Mouse (Mus musculus) limb, embryonic 15.5 days (tissue): Measurements from ENCODE around the gene Ahdc1. TPM values are rescaled to one million over a fixed set of nuclear protein-coding genes. Genes with fewer than 3 reads are reported as not detected.

Experiments
- ATAC-seq: fragments of 200-750 bp; cut with Nextera tagmentation; 2 replicates; pipeline ENCODE4 v1.8.0; 2017; ENCODE audit warnings: low read depth, moderate TSS enrichment; ENCODE audit not compliant: insufficient number of reproducible peaks, low FRiP score, low TSS enrichment
- H3K27ac ChIP-seq: fragments of 300-500 bp; sonication (generic); 2 replicates; pipeline ENCODE4 v1.5.1; 2015; ENCODE audit warnings: moderate library complexity, mild to moderate bottlenecking, inconsistent platforms
- H3K27me3 ChIP-seq: fragments of 300-500 bp; sonication (generic); 2 replicates; pipeline ENCODE4 v1.6.1; 2015; ENCODE audit warnings: inconsistent platforms
- H3K36me3 ChIP-seq: fragments of 300-500 bp; sonication (generic); 2 replicates; pipeline ENCODE4 v1.6.1; 2015; ENCODE audit warnings: inconsistent platforms
- H3K4me1 ChIP-seq: fragments of 300-500 bp; sonication (generic); 2 replicates; pipeline ENCODE4 v1.6.1; 2015; ENCODE audit warnings: inconsistent platforms
- H3K4me2 ChIP-seq: fragments of 300-500 bp; sonication (generic); 2 replicates; pipeline ENCODE4 v1.6.1; 2015; ENCODE audit warnings: mild to moderate bottlenecking, inconsistent platforms
- H3K4me3 ChIP-seq: fragments of 300-500 bp; sonication (generic); 2 replicates; pipeline ENCODE4 v1.5.1; 2015; ENCODE audit warnings: mild to moderate bottlenecking, inconsistent platforms
- H3K9ac ChIP-seq: fragments of 300-500 bp; sonication (generic); 2 replicates; pipeline ENCODE4 v1.6.1; 2015; ENCODE audit warnings: inconsistent platforms
- H3K9me3 ChIP-seq: fragments of 300-500 bp; sonication (generic); 2 replicates; pipeline ENCODE4 v1.6.1; 2016; ENCODE audit warnings: inconsistent platforms
- WGBS: fragments of 180-500 bp; shearing (Covaris S2); methylation state at CpG from one replicate; pipeline ENCODE4 v1.1.7; 2015; 5-methylcytosine and 5-hydroxymethylcytosine counted together
- polyA plus RNA-seq: library from polyadenylated mRNA; unstranded; fragments of >200 nt; fragmentation: Nextera tagmentation; extraction: Ambion mirVana; gene quantifications from 2 replicates; pipeline ENCODE4 v1.2.1, GENCODE M21; 2015

Gene Ahdc1
- polyA plus RNA-seq, 1 experiment from 2014 or later: 13.2 TPM

DNA sequence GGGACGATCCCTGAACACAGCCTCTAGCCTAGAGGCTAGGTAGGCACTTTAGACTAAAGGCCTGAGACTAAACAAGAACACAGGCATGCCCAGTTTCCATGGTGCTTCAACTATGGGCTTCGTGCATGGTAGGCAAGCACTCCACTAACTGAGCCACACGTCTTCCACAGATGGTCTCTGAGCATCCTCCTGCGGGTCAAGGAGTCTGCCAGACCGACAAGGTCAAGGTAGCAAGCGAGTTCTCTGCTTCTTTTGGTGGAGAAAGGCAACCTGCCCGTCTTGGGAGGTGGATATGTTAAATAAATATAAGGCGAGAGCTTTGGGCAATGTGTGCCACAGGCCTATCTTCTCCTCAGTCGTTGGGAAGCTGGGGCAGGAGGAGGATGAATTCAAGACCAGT lies 90.7 kb downstream of the Ahdc1 start:
- Histone ChIP-seq H3K27me3 (no peaks in the 10 kb centered on the region), H3K4me1 (peaks cover 23% of the 10 kb centered on the region), H3K9ac (no peak overlapping the region), H3K27ac (no peak overlapping the region), H3K4me2 (no peak overlapping the region), H3K9me3 (no peaks in the 10 kb centered on the region), H3K4me3 (no peak overlapping the region), H3K36me3 (no peaks in the 10 kb centered on the region)
- 80% methylated on average over 9 of the region's 9 CpGs for WGBS
- ATAC-seq: no peak

DNA sequence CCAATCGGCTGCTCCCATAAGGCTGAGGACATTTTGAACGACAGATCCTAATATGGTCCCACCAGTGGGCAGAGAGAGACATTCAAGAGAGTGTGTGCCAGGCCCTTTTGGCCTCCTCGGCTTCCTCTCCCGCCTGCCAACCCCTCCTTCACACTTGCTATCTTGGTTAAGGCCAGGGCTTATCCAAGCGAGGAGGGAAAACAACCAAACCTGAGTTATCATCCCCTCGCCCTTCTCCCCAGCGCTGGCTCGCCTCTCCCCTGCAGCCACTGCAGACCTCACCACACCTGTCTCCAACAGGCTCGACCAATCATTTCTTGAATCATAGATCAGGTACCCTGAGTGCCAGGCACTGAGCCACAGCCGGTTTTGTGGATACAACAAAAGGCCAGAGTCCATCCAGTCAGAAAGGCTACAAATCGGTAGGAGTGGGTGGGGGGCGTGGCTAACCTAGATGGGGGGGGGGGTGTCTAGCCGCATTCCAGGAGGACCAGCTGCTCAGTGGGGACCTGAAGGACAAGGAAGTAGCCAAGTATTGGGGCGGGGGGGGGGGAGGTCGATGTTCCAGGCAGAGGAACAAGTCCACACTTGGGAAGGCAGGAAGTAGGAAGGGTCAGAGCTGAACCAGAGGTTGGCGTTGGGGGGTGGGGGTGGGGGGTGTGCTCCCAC lies 92.6 kb downstream of the Ahdc1 start:
- no peak overlapping the region for H3K4me3 ChIP-seq
- H3K27ac ChIP-seq: peak overlapping the region; percentile 71
- no peak for ATAC-seq
- no peak overlapping the region for H3K4me2 ChIP-seq
- H3K9me3 ChIP-seq: no peaks in the 10 kb centered on the region
- H3K9ac ChIP-seq: no peak overlapping the region
- peaks cover 39% of the 10 kb centered on the region for H3K4me1 ChIP-seq
- H3K36me3 ChIP-seq: no peaks in the 10 kb centered on the region
- 22% methylated on average over 16 of the region's 16 CpGs for WGBS
- H3K27me3 ChIP-seq: no peaks in the 10 kb centered on the region

DNA sequence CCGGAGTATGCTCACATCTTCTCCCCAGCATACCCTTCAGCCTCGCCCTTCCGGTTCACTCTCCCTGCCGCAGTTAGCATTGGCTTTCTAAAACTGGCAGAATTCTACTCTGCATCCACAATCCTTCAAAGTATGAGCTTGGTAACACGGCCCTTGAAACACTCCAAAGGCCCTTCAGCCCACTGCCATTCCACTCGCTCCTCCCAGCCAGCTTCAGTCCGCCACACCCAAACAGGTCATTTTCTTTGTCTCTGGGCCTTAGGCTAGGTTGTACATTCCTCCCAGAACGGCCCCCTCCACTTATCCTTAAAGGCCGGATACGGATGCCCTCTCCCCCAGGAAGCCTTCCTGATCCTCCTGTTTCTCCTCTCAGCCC lies 93.1 kb downstream of the Ahdc1 start:
- no peak overlapping the region for H3K4me2 ChIP-seq
- H3K9me3 ChIP-seq: no peaks in the 10 kb centered on the region
- 29% methylated on average over 10 of the region's 10 CpGs for WGBS
- peak overlapping the region; percentile 71 for H3K27ac ChIP-seq
- H3K4me3 ChIP-seq: no peak overlapping the region
- H3K27me3 ChIP-seq: no peaks in the 10 kb centered on the region
- H3K4me1 ChIP-seq: peaks cover 44% of the 10 kb centered on the region
- H3K36me3 ChIP-seq: no peaks in the 10 kb centered on the region
- H3K9ac ChIP-seq: no peak overlapping the region
- no peak for ATAC-seq

DNA sequence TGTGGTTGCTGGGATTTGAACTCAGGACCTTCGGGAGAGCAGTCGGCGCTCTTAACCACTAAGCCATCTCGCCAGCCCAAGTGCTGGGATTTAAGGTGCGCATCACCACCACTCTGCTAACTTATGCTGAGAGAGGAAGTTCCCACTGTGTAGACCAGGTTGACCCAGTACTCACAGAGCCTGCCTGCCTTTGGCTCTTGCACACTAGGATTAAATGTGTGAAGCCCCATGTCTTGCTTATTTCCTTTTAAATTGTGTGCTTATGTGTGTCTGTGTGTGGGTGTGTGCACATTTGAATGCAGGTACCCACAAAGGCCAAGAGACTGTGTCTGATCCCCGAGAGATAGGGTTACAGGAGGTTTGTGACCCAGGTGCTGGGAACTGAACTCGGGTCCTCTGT lies 95.6 kb downstream of the Ahdc1 start:
- H3K27ac ChIP-seq: no peak overlapping the region
- 94% methylated on average over 7 of the region's 7 CpGs for WGBS
- H3K4me1 ChIP-seq: peaks cover 49% of the 10 kb centered on the region
- ATAC-seq: no peak
- no peaks in the 10 kb centered on the region for H3K27me3 ChIP-seq
- no peak overlapping the region for H3K9ac ChIP-seq
- H3K9me3 ChIP-seq: no peaks in the 10 kb centered on the region
- no peak overlapping the region for H3K4me3 ChIP-seq
- H3K4me2 ChIP-seq: no peak overlapping the region
- no peaks in the 10 kb centered on the region for H3K36me3 ChIP-seq

DNA sequence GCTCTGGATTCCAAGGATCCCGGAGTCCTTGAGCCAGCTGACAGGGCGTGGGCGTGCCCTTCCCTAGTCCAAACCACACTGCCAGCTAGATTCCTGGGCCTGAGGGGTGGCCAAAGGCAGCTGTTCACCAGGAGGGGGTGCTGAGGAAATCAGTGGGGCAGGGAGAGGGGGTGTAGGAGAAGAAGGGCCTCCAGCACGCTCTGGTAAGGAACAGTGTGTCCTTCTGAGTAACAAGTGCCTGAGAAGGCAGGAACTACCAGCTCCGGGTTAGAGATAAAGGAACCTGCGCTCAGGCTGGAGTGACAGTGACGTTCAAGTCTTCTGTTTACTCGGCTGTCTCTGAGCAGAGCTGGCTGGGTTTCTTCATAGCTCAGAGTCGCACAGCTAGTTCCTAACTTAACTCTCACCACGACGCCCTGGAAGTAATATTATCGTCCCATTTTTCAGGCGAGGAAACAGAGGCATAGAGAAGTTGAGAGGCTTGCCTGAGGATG lies 96.8 kb downstream of the Ahdc1 start:
- Histone ChIP-seq H3K36me3 (no peaks in the 10 kb centered on the region), H3K4me1 (peaks cover 52% of the 10 kb centered on the region), H3K4me3 (no peak overlapping the region), H3K4me2 (no peak overlapping the region), H3K27me3 (no peaks in the 10 kb centered on the region), H3K9me3 (no peaks in the 10 kb centered on the region), H3K9ac (no peak overlapping the region), H3K27ac (peak overlapping the region; percentile 86)
- 46% methylated on average over 13 of the region's 13 CpGs for WGBS
- no peak for ATAC-seq

DNA sequence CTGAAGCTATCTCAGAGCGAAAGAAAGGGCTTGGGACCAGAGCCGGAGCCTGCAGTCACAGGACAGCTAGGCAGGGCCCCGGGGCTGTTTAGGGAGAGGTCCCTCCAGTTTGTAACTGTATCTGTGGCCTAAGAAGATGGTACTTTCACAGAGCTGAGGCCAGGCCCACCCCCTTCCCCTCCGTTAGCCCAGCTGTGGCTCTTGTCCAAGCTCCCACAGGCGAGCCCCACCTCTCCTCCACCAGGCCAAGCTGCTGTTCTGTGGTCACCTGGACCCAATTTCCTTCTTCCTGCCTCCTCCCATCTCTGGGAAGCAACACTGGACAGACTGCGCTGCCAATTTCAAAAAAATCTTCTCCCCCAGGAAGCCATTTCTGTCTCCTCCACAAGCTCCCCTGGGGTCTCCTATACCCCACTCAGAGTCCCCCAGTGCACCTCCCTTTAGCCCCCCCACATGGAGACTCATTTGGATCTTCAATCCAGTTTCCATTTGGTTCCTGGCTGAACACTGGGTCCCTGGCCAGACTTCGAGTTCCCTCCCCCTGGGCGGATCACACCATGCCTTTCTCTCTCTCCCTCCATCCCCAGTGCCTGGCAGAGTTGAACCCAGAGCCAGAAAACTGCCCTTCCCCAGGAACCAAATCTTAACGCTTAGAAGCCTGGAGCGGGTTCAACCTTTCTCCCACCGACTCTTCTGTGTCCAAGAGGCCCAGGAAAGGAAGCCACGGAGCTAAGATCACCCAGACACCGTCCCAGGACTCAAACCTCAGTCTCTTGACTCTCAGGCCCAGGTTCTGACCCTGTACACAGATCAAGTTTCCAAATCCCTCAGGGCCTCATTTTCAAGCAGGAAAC lies 97.6 kb downstream of the Ahdc1 start:
- Histone ChIP-seq H3K4me2 (0 out of 2 replicates have a peak overlapping the region, but pooled peaks have one; percentile 2), H3K9ac (no peak overlapping the region), H3K4me1 (peaks cover 53% of the 10 kb centered on the region), H3K27me3 (no peaks in the 10 kb centered on the region), H3K27ac (peak overlapping the region; percentile 86), H3K4me3 (no peak overlapping the region), H3K36me3 (no peaks in the 10 kb centered on the region), H3K9me3 (no peaks in the 10 kb centered on the region)
- WGBS: 34% methylated on average over 13 of the region's 13 CpGs
- 0 out of 2 replicates have a peak, but pooled peaks have one; percentile 35 for ATAC-seq

DNA sequence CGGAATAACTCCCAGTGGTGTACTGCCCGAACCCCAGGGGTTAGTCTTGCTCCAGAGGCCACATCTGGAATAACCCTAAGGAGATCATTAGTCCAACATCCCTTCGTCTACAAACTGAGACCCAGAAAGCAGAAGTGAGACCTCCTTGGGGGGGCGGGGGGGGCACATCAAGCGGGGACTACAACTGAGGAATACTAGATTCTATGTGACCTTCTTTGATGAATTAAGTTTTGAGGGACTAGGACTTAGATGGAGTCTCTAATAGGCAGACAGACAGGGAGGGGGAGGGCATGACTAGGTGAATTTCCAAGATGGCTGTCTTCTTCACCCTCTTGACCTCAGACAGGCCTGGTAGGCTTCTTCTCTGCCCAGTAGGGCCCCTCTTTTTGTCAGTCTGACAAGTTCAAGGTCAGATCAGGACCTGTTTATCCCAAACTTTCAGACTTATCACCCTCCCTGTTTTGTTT lies 98.3 kb downstream of the Ahdc1 start:
- Histone ChIP-seq H3K9ac (no peak overlapping the region), H3K4me2 (no peak overlapping the region), H3K27ac (peak overlapping the region; percentile 86), H3K9me3 (no peaks in the 10 kb centered on the region), H3K27me3 (no peaks in the 10 kb centered on the region), H3K4me1 (peaks cover 46% of the 10 kb centered on the region), H3K36me3 (no peaks in the 10 kb centered on the region), H3K4me3 (no peak overlapping the region)
- 43% methylated on average over 5 of the region's 5 CpGs for WGBS
- no peak for ATAC-seq

DNA sequence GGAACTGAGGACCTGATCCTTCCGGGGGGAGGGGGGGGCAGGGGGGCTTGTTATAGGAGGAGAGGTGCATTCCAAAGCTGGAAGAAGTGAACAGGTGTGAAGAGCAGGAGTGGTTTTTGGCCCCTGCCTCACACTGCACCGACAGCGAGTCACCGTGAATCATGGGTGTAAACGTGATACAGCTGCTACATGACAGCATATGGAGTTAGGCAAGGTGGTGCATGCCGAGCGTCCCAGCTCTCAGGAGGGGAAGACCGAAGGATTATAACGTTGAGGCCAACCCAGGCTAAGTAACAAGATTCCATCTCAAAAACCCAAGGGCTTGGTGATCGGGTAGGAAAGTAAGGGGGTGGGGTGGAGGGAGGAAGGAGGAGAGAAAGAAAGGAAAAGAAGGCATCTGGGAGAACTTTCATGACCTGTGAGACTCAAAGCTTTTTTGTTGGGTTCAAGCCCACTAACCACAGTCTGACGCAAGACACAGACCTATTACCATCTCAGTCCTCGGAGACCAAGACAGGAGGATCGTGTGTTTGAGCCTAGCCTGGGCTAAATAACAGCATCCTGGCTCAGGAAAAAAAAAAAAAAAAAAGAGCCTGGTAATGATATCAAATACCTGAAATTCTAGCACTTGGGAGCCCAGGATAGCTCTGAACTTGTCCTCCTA lies 101.2 kb downstream of the Ahdc1 start:
- H3K9me3 ChIP-seq: no peaks in the 10 kb centered on the region
- H3K27me3 ChIP-seq: no peaks in the 10 kb centered on the region
- no peak for ATAC-seq
- no peaks in the 10 kb centered on the region for H3K36me3 ChIP-seq
- no peak overlapping the region for H3K4me3 ChIP-seq
- no peak overlapping the region for H3K4me2 ChIP-seq
- WGBS: 19% methylated on average over 13 of the region's 13 CpGs
- H3K9ac ChIP-seq: no peak overlapping the region
- peaks cover 60% of the 10 kb centered on the region for H3K4me1 ChIP-seq
- peak overlapping the region; percentile 48; the same call in 1 of the 2 replicates for H3K27ac ChIP-seq

DNA sequence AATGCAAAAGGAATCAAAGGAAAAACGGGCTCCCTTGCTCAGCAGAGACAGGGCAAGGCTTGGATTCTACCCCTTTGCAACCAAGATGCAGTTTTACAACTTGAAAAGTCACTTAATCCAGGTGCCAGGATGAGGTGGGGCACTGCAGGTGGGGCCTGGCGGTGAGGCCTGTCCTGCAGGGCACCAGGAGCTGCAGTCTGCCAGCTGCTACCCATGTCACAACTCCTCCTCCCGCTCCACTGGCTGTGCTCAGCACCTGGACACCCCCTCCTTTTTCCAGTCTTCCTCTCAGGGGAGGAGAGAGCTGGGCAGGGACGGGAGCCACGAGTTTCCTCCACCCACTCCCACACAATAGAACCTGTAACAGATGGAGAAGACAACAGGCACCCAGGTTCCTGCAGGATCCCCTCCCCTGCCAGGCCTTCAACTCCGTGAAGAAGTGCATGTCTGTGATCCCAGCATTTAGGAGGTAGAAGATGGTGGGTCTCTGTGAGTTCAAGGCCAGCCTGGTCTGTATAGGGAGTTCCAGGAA lies 102.4 kb downstream of the Ahdc1 start:
- no peak for ATAC-seq
- Histone ChIP-seq H3K4me1 (peaks cover 57% of the 10 kb centered on the region), H3K36me3 (no peaks in the 10 kb centered on the region), H3K9ac (no peak overlapping the region), H3K4me2 (no peak overlapping the region), H3K4me3 (no peak overlapping the region), H3K9me3 (no peaks in the 10 kb centered on the region), H3K27ac (peak overlapping the region; percentile 48), H3K27me3 (no peaks in the 10 kb centered on the region)
- 31% methylated on average over 6 of the region's 6 CpGs for WGBS

DNA sequence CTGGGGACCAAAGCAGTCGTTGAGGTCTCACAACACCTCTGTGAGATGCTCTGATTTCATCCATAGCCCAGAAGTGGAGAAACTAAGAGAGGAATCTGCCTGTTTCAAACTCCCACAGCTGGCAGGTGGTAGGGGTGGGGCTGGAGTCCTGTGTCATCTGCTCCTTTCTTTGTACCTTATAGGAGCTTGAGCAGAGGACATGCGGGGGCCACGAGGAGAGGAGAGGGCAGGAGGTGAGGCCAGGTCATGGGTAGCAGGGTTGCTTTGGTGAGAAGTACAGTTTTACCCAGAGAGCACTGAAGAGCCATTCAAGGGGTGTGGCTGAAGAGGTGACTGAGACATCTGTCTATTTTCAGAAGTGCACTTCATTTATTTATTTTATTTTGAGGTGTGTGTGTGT lies 103.7 kb downstream of the Ahdc1 start:
- ATAC-seq: no peak
- H3K4me3 ChIP-seq: no peak overlapping the region

DNA sequence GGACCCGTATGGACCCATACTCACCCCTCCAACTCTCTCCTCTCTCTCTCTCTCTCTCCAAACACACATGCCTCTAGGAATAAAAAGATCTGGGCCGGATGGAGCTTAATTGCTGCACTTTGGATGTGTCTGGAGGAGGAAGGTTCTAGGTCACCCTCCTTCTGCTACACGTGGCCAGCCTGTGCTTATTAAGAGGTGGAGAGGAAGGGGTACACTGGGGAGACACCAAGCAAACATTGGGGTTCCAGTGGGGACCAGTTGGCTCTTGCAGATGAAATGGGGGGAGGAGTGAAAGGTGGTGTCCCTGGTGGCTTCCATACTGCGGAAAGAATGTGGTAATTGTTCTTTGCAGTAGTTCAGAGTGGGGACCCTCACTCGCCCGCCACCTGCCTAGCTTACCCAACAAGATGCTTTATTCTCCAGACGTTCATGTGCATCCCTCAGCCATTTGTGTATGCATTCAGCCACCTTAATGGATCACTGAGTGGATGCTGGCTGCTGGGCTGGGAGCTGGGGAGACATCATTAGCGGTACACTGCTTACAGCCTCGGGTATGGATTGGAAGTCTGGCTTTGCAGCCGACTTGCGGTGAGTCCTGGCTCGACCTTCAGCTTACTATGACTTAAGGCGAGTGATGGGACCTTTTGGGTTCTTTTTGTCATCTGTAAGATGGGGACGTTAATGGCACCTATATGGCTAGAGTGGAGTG lies 104.8 kb downstream of the Ahdc1 start:
- peaks cover 61% of the 10 kb centered on the region for H3K4me1 ChIP-seq

More for the DNA sequence above, 103.7 kb downstream of the Ahdc1 start:
- Histone ChIP-seq H3K4me2 (no peak overlapping the region), H3K4me1 (peaks cover 53% of the 10 kb centered on the region), H3K27me3 (no peaks in the 10 kb centered on the region), H3K9me3 (no peaks in the 10 kb centered on the region), H3K36me3 (no peaks in the 10 kb centered on the region), H3K27ac (no peak overlapping the region), H3K9ac (no peak overlapping the region)
- WGBS: 69% methylated on average over 3 of the region's 3 CpGs

More for the DNA sequence above, 104.8 kb downstream of the Ahdc1 start:
- no peak for ATAC-seq
- Histone ChIP-seq H3K4me3 (no peak overlapping the region), H3K27ac (peak overlapping the region; percentile 98), H3K36me3 (no peaks in the 10 kb centered on the region), H3K4me2 (no peak overlapping the region), H3K27me3 (no peaks in the 10 kb centered on the region), H3K9ac (no peak overlapping the region), H3K9me3 (no peaks in the 10 kb centered on the region)
- 61% methylated on average over 14 of the region's 14 CpGs for WGBS
